Mouse (Mus musculus) ZHBTc4 (cell line): Measurements from ENCODE around the gene Pard3b.

ENCODE experiments used
- DNase-seq: peaks from one replicate; pipeline ENCODE4 v3.0.0-alpha.2; 2011; ENCODE audit warnings: low read depth, low spot score

The Pard3b gene

GRCm38 (mm10) chr1:62635203-62635602, 996.6 kb downstream of the Pard3b start:
- DNase-seq: no peak

- no peak for DNase-seq
These were observed 998.5 kb downstream of the Pard3b start for GRCm38 (mm10) chr1:62636906-62637673.

- no peak for DNase-seq
These were observed 1000.4 kb downstream of the Pard3b start for GRCm38 (mm10) chr1:62639012-62639411.

- DNase-seq: no peak
These were observed 1000.8 kb downstream of the Pard3b start for GRCm38 (mm10) chr1:62639440-62639839.

DNA sequence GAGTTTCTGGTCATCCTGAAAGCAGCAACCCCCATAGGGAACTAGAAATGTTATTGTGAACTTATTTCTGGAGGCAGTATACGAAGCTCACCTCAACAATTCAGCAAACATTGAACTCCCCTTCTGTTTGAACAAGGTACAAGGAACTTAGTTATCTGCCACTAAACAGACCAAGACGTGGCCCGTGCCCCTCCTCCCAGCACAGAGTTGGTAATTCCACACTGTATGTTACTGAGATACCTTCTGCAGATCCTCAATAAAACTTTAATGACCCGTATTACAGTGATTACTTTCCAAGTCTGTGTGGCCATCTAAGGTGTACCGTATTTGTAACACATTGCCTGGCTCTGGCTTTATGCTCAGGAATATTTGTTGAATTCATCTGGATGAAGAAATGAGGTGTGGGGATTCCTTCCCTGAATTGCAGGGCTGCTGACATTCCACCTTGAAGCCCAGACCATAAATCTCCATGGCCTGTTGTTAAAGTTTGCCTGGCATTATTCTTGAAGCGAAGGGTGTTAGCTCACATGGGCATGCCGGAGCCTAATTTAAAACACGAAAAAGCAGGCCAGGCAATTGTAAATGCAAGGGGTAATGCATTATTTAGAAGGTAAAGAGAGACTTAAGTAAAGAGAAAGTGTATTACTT, 1006.1 kb downstream of the Pard3b start:
- DNase-seq: no peak

DNA sequence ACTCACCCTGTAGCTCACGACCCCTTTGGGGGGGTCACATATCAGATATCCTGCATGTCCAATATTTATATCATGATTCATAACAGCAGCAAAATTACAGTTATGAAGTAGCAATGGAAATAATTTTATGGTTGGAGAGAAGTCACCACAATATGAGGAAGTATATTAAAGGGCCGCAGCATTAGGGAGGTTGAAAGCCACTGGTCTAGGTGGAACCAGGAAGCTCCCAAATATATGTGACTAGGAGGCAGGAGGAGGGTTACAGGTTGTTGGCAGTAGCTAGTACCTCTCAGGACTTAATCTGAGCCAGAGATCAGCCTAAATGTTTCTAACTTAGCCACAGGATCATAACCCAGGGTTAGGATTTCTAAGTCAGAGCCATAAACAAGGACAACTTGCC, 1008.2 kb downstream of the Pard3b start:
- no peak for DNase-seq

- peak; percentile 22 for DNase-seq
These were observed 1009.5 kb downstream of the Pard3b start for GRCm38 (mm10) chr1:62648116-62648515.

DNA sequence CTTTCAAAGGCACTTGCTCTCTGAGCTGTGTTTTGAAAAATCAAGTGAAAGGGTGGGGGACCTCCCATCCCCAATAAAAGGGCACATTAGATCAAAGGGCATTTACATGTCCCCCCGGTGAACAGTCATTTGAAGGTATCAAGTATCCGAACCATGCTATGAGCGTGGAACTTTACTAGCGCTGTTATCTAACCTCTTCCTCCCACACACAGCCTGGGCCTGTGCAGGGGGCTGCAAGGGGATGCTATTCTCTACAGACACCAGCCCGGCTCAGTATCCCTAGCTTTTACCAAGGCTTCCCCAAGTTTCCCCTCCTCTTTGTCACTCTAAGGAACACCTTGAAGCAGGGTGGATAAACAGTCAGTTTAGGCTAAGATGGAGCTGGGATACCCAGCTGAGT, 1010.0 kb downstream of the Pard3b start:
- no peak for DNase-seq

GRCm38 (mm10) chr1:62650491-62650890, 1011.9 kb downstream of the Pard3b start:
- DNase-seq: peak; percentile 71

GRCm38 (mm10) chr1:62654436-62654835, 1015.8 kb downstream of the Pard3b start:
- no peak for DNase-seq

GRCm38 (mm10) chr1:62664960-62665645, 1026.5 kb downstream of the Pard3b start:
- DNase-seq: peak; percentile 95

GRCm38 (mm10) chr1:62665771-62666730, 1027.4 kb downstream of the Pard3b start:
- no peak for DNase-seq

DNA sequence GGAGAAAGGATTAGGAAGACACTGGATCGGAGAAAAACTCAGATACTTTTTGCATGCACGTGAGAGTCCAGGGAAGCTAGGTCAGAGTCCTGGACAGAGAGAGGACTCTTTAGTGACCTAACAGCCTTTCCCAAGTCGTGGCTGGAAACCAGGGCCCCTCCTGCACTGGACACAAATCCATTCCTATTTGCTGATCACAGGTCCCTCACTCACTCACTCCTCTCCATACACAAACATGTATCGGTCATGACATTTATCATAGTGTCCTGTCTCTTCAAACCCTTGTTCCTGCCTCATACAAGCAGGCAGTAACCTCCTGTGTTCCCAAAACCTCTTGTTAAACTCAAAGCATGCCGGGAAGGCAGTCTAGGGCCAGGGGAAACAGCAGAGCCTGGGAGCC, 1028.2 kb downstream of the Pard3b start:
- DNase-seq: no peak

- DNase-seq: peak; percentile 86
These were observed 1040.2 kb downstream of the Pard3b start for GRCm38 (mm10) chr1:62678611-62679344.

DNA sequence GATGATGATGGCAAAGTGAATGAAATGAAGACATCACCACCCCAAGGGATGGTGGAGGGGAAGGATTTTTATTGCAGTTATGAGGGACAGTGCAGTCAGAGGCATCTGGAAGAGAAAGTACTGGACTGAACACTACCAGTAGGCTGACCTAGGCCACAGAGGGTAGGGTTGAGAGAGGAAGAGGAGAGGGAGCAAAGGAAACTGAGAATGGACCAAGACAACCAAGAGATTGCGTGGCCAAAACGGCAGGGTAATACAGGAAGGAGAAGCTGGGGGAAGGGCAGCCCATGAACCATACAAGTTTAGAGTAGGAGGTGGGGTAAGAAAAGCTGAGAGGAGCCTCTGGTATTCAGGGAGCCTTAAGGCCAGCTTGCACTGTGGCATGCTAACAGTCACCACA, 1040.8 kb downstream of the Pard3b start:
- DNase-seq: no peak

GRCm38 (mm10) chr1:62682456-62683385, 1044.1 kb downstream of the Pard3b start:
- DNase-seq: no peak

DNA sequence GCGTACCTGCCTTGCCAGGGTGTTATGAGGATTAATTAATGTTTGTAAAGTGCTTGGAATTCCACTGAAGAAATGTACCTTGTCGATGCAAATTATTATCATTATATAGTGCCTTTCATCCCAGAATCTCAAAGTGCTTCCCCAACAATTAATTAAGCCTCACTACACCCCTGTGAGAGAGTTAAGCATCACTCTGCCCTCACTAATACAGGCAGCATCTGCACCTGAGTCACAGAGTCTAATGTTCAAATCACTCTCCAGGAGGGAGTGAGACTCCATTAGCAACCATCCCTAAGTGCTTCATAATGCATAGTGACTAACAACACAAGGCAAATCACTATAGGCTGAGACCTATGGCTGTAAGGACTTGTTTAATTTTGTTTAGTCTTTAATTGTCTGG, 1044.9 kb downstream of the Pard3b start:
- no peak for DNase-seq

DNA sequence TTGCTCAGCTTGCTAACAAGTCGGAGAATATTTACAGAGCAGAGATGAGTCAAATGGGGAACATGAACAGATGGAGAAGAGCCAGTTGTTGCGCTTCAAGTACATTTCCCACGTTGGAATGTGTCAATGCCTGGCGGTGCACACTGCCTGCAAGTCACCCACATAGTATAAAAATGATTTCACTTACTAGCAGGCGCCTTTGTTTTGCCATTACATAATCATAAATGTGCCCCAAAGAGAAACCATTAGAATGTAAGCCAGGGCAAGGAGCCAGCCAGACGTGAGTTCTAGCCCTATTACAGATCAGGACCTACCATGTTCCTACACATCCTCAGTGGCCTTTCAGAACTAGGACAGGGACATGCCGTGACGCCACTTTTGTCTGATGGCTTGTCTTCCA, 1048.9 kb downstream of the Pard3b start:
- DNase-seq: no peak

- no peak for DNase-seq
These were observed 1052.6 kb downstream of the Pard3b start for GRCm38 (mm10) chr1:62691175-62691574.
